Mouse (Mus musculus) kidney, adult 2 months (tissue): ENCODE results near the gene Bcl9.

Experiments used
- CTCF ChIP-seq: fragments of 200-500 bp; conservative IDR thresholded peaks from 2 replicates; pipeline ENCODE4 v1.5.1; 2011; ENCODE audit warnings: low read depth, mild to moderate bottlenecking, control low read depth, low read length, moderate library complexity, mixed read lengths; ENCODE audit not compliant: insufficient read depth, insufficient read length
- POLR2A ChIP-seq: fragments of 200-500 bp; IDR thresholded peaks from one replicate; pipeline ENCODE4 v1.6.1; 2011; ENCODE audit warnings: low read depth, low read length, control low read depth

- TF ChIP-seq POLR2A (no peak), CTCF (no peak)
Observed at GRCm38 (mm10) chr3:97231857-97232256, 65.9 kb downstream of the Bcl9 start.
